Mouse (Mus musculus) hindbrain, embryonic 15.5 days (tissue): Measurements from ENCODE around the gene Cnst. TPM values are rescaled to one million over a fixed set of nuclear protein-coding genes. Genes with fewer than 3 reads are reported as not detected.
A peak's percentile ranks its signal among the peaks of the same experiment; 100 is the strongest.

Experiments
- ATAC-seq: fragments of 200-750 bp; cut with Nextera tagmentation; 2 replicates; pipeline ENCODE4 v1.8.0; 2017; ENCODE audit warnings: low read depth, moderate number of reproducible peaks, moderate TSS enrichment; ENCODE audit not compliant: low FRiP score
- H3K27ac ChIP-seq: fragments of 300-500 bp; sonication (generic); replicated peaks from 2 replicates; pipeline ENCODE4 v1.5.1; 2015; ENCODE audit warnings: mild to moderate bottlenecking, inconsistent platforms
- H3K27me3 ChIP-seq: fragments of 300-500 bp; sonication (generic); 2 replicates; pipeline ENCODE4 v1.6.1; 2015; ENCODE audit warnings: control low read depth, inconsistent platforms
- H3K36me3 ChIP-seq: fragments of 300-500 bp; sonication (generic); 2 replicates; pipeline ENCODE4 v1.6.1; 2015; ENCODE audit warnings: control low read depth, inconsistent platforms
- H3K4me1 ChIP-seq: fragments of 300-500 bp; sonication (generic); replicated peaks from 2 replicates; pipeline ENCODE4 v1.6.1; 2015; ENCODE audit warnings: control low read depth, inconsistent platforms
- H3K4me2 ChIP-seq: fragments of 300-500 bp; sonication (generic); 2 replicates; pipeline ENCODE4 v1.6.1; 2015; ENCODE audit warnings: moderate library complexity, mild to moderate bottlenecking, inconsistent platforms
- H3K4me3 ChIP-seq: fragments of 300-500 bp; sonication (generic); 2 replicates; pipeline ENCODE4 v1.5.1; 2015; ENCODE audit warnings: mild to moderate bottlenecking, inconsistent platforms
- H3K9ac ChIP-seq: fragments of 300-500 bp; sonication (generic); 2 replicates; pipeline ENCODE4 v1.6.1; 2015; ENCODE audit warnings: inconsistent platforms
- H3K9me3 ChIP-seq: fragments of 300-500 bp; sonication (generic); 2 replicates; pipeline ENCODE4 v1.6.1; 2016; ENCODE audit warnings: control low read depth, inconsistent platforms
- WGBS: fragments of 180-500 bp; shearing (Covaris S2); methylation state at CpG from one replicate; pipeline ENCODE4 v1.1.7; 2015; 5-methylcytosine and 5-hydroxymethylcytosine counted together
- polyA plus RNA-seq: library from polyadenylated mRNA; unstranded; fragments of >200 nt; fragmentation: Nextera tagmentation; extraction: Ambion mirVana; gene quantifications from 2 replicates; pipeline ENCODE4 v1.2.1, GENCODE M21; 2015

The Cnst gene
- polyA plus RNA-seq, 1 experiment from 2014 or later: 26.2 TPM

DNA sequence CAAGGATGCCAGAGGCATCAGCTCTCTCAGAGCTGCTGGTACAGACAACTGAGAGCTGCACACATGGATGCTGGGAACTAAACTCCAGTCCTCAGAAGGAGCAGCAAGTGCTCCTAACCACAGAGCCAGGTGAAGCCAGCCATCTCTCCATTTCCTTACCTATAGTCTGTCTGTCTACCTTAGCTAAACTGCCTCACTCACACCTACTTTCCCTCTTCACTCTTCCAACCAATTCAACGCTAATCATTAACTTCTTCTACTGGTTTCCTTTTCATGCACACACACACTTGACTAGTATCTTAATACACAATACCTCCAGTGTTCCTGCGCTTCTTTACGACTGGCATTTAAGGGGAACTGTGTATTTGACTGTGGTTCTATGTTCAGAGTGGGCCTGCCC lies 6.3 kb upstream of the Cnst start:
- Histone ChIP-seq H3K27ac (no peak overlapping the region), H3K4me3 (no peak overlapping the region), H3K9me3 (no peaks in the 10 kb centered on the region), H3K9ac (no peak overlapping the region), H3K4me1 (peaks cover 10% of the 10 kb centered on the region), H3K36me3 (peaks cover 24% of the 10 kb centered on the region; the same call in 1 of the 2 replicates), H3K27me3 (no peaks in the 10 kb centered on the region), H3K4me2 (no peak overlapping the region)
- 92% methylated on average over 3 of the region's 3 CpGs for WGBS
- no peak for ATAC-seq

DNA sequence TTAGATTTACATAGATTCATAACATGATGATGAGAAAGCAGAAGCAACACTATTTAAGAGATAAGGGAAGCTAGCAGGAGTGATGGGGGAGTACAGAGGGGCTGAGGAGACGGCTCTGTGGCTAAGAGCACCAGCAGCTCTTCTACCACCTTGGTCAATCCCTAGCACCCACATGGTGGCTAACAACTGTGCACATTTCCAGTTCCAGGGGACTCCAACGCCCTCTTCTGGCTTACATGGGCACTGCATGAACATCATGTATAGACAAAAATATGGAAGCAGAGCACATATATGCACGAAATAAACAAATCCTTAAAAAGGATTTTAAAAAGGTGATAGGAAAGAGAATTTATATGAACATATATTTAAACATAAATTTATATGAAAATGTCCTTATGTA lies 4.7 kb upstream of the Cnst start:
- H3K9me3 ChIP-seq: no peaks in the 10 kb centered on the region
- ATAC-seq: no peak
- H3K27me3 ChIP-seq: no peaks in the 10 kb centered on the region
- 61% methylated on average over 3 of the region's 3 CpGs for WGBS
- H3K4me3 ChIP-seq: no peak overlapping the region
- H3K4me2 ChIP-seq: no peak overlapping the region
- H3K9ac ChIP-seq: no peak overlapping the region
- H3K36me3 ChIP-seq: peaks cover 20% of the 10 kb centered on the region; the same call in 1 of the 2 replicates
- peaks cover 17% of the 10 kb centered on the region for H3K4me1 ChIP-seq
- H3K27ac ChIP-seq: no peak overlapping the region

DNA sequence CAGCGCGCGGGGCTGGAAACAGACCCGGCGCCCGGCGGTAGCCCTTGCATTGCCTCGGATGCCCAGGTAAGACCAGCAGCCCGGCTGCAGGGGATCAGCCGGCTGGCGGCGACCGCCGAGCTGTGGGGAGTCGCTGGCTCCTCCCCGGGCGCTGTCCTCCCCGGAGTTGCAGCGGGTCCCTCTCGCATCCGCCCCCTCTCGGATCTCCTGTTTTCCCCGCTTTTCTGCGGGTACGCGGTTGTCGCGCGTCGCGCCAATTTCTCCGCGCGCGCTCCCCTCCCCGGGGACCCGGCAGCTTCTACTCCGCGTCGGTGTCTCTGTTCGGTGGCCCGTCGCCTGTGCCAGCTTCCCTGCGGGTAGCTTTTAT lies 364 bp downstream of the Cnst start:
- Histone ChIP-seq H3K9me3 (no peaks in the 10 kb centered on the region), H3K36me3 (no peaks in the 10 kb centered on the region; the same call in 1 of the 2 replicates), H3K4me2 (peak overlapping the region; percentile 66), H3K4me1 (peaks cover 37% of the 10 kb centered on the region), H3K27ac (peak overlapping the region; percentile 98), H3K9ac (peak overlapping the region; percentile 88), H3K27me3 (no peaks in the 10 kb centered on the region), H3K4me3 (peak overlapping the region; percentile 90)
- WGBS: under 1% methylated on average over 44 of the region's 44 CpGs
- peak; percentile 84 for ATAC-seq

DNA sequence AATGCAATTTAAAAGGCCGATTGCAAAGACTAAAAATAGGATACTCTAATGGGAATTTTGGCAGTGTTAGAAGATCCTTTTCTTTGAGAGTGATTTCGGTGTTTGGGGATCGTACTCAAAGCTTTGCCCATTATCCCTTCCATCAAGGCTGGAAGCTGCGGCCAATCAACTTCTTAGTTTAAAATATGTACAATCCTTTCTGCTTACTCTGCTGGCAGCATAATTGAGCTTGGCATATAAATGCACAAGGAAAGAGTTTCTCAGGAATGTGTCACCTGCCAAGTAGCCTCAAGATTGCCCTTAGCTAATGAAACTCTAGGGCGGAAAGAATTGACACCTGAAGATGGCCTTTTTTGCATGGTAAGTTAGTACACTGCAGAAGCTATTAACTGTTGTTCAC lies 1.0 kb downstream of the Cnst start:
- Histone ChIP-seq H3K9me3 (no peaks in the 10 kb centered on the region), H3K27me3 (no peaks in the 10 kb centered on the region), H3K27ac (peak overlapping the region; percentile 98), H3K9ac (peak overlapping the region; percentile 88), H3K4me1 (peaks cover 37% of the 10 kb centered on the region), H3K36me3 (no peaks in the 10 kb centered on the region; the same call in 1 of the 2 replicates), H3K4me3 (peak overlapping the region; percentile 90), H3K4me2 (peak overlapping the region; percentile 66)
- WGBS: 6% methylated on average over 5 of the region's 5 CpGs
- no peak for ATAC-seq

DNA sequence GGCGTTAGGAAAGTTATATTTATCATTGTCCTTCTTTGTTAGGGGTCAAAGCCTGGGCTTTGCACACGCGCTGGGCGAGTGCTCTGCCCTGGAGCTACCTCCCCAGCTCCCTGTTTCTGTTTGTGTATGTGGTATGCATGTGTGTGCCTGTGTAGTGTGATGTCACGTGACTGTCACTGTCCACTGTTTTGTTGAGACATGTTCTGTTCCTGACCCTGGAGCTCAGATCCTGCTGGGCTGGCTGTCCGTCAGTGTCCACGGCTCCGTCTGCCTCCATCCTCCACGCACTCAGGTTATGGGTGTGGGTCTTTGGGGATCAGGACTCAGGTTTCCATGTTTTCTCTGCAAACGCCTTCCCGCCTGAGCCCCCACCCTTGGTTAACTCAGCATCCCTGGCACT lies 2.0 kb downstream of the Cnst start:
- ATAC-seq: no peak
- H3K9me3 ChIP-seq: no peaks in the 10 kb centered on the region
- 67% methylated on average over 11 of the region's 11 CpGs for WGBS
- peak overlapping the region; percentile 66 for H3K4me2 ChIP-seq
- H3K36me3 ChIP-seq: no peaks in the 10 kb centered on the region; the same call in 1 of the 2 replicates
- H3K9ac ChIP-seq: no peak overlapping the region
- H3K27me3 ChIP-seq: no peaks in the 10 kb centered on the region
- no peak overlapping the region for H3K27ac ChIP-seq
- peaks cover 41% of the 10 kb centered on the region for H3K4me1 ChIP-seq
- no peak overlapping the region for H3K4me3 ChIP-seq

DNA sequence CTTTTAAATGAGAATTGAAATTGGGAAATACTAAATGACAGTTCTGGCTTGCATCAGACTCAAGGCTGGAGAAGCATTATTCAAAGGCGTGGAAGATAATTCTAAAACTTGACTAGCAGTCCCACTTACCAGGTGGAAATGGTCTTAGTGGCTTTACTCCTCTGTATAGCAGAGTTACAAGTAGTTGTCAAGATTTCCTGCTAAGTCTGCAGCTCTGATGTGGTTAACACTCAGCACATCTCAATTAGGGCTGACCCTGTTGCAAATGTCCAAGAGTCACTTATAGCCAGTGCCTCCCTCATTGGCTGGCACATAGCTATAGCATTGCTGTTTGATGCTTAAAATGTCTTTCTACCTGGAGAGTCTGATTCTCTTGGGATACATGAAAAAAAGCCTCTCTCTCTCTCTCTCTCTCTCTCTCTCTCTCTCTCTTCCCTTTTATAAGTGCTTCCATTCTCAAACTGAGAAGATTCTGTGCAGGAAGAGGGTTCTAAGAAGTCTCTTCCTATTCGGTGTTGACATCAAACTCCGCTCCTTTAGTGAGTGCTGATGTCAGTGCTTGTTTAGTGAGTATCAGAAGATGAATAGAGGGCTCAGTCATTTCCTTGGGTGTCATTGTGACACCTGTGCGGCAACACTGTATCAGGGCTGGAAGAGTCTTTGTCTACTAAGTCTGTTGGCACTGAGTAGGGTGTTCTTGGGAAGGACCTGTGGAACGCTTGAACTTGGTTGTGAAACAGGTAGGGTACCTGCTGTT lies 3.0 kb downstream of the Cnst start:
- WGBS: 95% methylated on average over 5 of the region's 5 CpGs
- no peak for ATAC-seq
- no peak overlapping the region for H3K27ac ChIP-seq

DNA sequence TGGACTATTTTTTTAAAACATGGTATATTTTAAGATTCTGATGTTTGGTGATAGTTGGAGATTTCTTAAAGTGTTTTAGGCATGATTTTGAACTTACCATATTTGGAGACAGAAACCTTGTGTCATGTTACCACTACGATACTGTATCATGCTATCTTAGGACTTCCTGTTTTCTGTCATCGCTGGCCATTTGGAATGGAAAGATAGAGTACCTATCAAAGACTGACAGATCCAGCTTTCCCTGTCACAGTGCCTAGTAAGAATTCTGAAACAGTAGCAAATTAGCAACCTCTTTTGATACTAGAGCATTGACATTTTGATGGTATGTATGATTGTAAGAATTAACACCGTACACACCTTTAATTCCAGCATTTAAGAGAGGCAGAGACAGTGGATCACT lies 5.2 kb downstream of the Cnst start:
- H3K4me2 ChIP-seq: no peak overlapping the region
- peaks cover 30% of the 10 kb centered on the region for H3K4me1 ChIP-seq
- no peaks in the 10 kb centered on the region for H3K27me3 ChIP-seq
- H3K4me3 ChIP-seq: no peak overlapping the region
- no peak overlapping the region for H3K27ac ChIP-seq
- H3K9me3 ChIP-seq: no peaks in the 10 kb centered on the region
- no peak overlapping the region for H3K9ac ChIP-seq
- no peaks in the 10 kb centered on the region for H3K36me3 ChIP-seq
- 91% methylated on average over 3 of the region's 3 CpGs for WGBS
- no peak for ATAC-seq

More for the DNA sequence above, 3.0 kb downstream of the Cnst start:
- Histone ChIP-seq H3K9me3 (no peaks in the 10 kb centered on the region), H3K9ac (no peak overlapping the region), H3K36me3 (no peaks in the 10 kb centered on the region), H3K4me1 (peaks cover 45% of the 10 kb centered on the region), H3K4me2 (no peak overlapping the region), H3K27me3 (no peaks in the 10 kb centered on the region), H3K4me3 (no peak overlapping the region)

DNA sequence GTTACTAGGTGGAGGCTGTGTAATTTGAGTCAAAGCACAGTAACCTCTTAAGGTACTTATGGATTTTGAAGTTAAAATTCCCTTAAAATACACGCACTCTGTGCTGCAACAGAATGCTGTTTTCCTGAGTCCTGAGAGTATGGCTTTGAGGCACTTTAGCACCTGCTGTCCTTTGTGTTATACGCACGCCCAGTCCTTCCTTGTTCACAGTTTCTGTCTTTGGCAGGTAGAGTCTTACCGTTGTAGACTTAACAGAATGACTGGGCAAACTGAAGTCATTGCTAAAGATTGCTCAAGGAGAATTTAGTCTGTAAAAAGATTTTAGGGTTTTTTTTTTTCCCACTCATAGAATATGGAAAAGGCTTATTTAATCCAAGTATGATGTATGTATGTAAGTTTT lies 5.8 kb downstream of the Cnst start:
- Histone ChIP-seq H3K4me1 (peaks cover 30% of the 10 kb centered on the region), H3K9ac (no peak overlapping the region), H3K36me3 (no peaks in the 10 kb centered on the region), H3K4me2 (no peak overlapping the region), H3K27me3 (no peaks in the 10 kb centered on the region), H3K27ac (no peak overlapping the region), H3K9me3 (no peaks in the 10 kb centered on the region), H3K4me3 (no peak overlapping the region)
- ATAC-seq: no peak
- 89% methylated on average over 4 of the region's 4 CpGs for WGBS

DNA sequence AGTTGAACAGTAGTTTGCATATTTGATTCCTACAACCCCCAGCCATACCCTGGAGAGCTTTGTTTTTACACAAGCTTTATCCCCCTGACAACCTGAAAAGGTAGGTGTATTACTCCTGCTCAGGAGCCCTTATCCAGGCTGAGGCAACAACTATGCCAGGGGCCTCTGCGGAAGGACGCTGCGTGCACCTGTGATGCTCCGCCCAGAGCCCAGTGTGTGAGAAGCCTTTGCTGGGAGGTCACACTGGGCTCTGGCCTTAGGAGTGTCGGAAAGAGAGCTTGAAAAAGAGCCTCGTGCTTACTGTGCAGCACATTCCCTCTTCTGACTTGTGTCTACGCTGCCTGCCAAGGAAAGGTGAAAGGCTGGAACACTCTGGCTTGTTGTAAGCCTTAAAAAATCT lies 6.6 kb downstream of the Cnst start:
- no peak overlapping the region for H3K9ac ChIP-seq
- no peak overlapping the region for H3K27ac ChIP-seq
- ATAC-seq: no peak
- H3K4me3 ChIP-seq: no peak overlapping the region
- WGBS: 43% methylated on average over 7 of the region's 7 CpGs
- no peaks in the 10 kb centered on the region for H3K36me3 ChIP-seq
- no peaks in the 10 kb centered on the region for H3K27me3 ChIP-seq
- H3K4me2 ChIP-seq: no peak overlapping the region
- H3K9me3 ChIP-seq: no peaks in the 10 kb centered on the region
- peaks cover 23% of the 10 kb centered on the region for H3K4me1 ChIP-seq

DNA sequence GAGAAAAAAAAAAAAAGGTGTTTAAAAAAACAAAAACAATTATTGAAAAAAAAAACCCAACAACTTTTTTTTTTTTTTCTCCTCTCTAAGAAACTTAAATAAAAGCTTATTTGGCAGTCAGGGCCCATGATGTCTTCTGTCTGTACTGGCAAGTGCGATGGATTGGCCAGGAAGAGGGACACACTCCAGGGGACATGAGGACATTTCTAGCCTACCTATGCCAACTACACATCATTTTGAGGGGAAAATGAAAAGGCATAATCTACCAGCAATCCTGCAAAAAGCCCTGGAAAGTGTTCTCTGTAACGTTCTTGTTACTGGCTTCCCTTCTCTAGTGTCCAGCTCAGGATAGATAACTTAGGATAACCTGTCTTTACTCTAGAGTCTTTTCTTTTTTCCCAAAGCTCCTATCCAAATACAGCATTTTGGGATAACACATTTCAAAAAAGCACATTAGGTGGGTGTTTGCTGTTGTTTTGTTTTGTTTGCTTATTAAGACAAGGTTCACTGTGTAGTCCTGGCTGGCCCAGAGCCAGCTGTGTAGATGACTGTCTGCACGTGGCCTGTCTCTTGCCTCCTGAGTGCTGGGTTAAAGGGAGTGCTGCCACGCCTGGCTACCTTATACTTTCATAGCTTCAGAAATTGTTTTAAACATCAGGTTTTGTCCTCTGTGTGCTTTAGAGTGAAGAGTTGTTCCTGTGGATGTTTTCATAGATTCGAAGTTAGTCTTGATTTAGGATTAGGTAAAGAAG lies 7.2 kb downstream of the Cnst start:
- Histone ChIP-seq H3K4me3 (no peak overlapping the region), H3K27me3 (no peaks in the 10 kb centered on the region), H3K4me1 (peaks cover 17% of the 10 kb centered on the region), H3K4me2 (no peak overlapping the region), H3K36me3 (no peaks in the 10 kb centered on the region), H3K9me3 (no peaks in the 10 kb centered on the region), H3K27ac (no peak overlapping the region), H3K9ac (no peak overlapping the region)
- WGBS: 69% methylated on average over 5 of the region's 5 CpGs
- no peak for ATAC-seq

DNA sequence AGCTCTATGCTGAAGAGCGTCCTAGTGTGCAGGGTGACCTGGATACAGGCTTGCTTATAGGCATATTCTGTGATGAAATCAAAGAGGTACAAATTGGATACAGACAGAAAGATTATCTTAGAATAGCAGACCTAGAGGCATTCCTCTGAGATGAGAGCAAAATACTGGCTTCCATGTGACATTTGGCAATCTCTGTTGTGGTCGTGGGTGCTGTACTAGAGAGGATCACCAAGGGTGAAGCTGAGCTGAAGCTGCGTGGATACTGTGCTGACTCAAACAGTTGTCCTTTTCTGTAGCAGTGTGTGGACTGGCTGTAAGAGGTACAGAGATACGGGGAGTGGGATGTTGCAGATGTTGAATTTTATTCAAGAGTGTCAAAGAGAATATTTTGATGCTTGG lies 7.8 kb downstream of the Cnst start:
- peaks cover 15% of the 10 kb centered on the region for H3K4me1 ChIP-seq
- no peak overlapping the region for H3K4me2 ChIP-seq
- no peaks in the 10 kb centered on the region for H3K27me3 ChIP-seq
- H3K36me3 ChIP-seq: no peaks in the 10 kb centered on the region
- no peak overlapping the region for H3K27ac ChIP-seq
- ATAC-seq: no peak
- WGBS: 83% methylated on average over 4 of the region's 4 CpGs
- H3K9me3 ChIP-seq: no peaks in the 10 kb centered on the region
- no peak overlapping the region for H3K9ac ChIP-seq
- no peak overlapping the region for H3K4me3 ChIP-seq

DNA sequence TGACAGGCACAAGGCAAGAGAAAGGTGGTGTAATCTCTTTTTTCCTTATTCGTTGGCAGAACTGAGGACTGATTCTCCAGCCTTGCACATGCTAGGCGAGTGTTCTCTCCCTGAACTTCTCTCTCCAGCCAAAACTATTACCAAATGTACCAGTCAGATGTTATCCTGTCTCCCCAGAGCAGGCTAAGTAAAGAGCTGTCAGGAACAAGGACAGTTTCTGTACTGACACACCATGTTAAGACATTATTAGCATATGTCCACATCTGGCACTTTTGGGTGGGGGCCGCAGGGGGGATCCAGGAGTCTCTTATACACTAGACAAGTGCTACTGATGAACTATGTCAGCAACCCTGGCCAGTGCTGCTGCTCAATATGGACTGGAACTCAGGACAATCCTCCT lies 10.8 kb downstream of the Cnst start:
- H3K27ac ChIP-seq: no peak overlapping the region
- no peak for ATAC-seq
- H3K4me2 ChIP-seq: no peak overlapping the region
- peaks cover 10% of the 10 kb centered on the region for H3K4me1 ChIP-seq
- no peaks in the 10 kb centered on the region for H3K27me3 ChIP-seq
- H3K4me3 ChIP-seq: no peak overlapping the region
- H3K36me3 ChIP-seq: no peaks in the 10 kb centered on the region
- 95% methylated on average over 3 of the region's 3 CpGs for WGBS
- H3K9ac ChIP-seq: no peak overlapping the region
- H3K9me3 ChIP-seq: no peaks in the 10 kb centered on the region
